Mouse (Mus musculus) kidney, postnatal 0 days (tissue): ENCODE data around the gene Tnfrsf11a. TPM values are rescaled to one million over a fixed set of nuclear protein-coding genes. Genes with fewer than 3 reads are reported as not detected.
"Not testable (repeated sequence)": the region's sequence is repeated elsewhere in the genome, so short reads cannot be mapped to it uniquely, and the experiment has no call there.

ENCODE experiments used
- ATAC-seq: fragments of 200-750 bp; cut with Nextera tagmentation; replicated peaks from 2 replicates; pipeline ENCODE4 v1.8.0; 2017; ENCODE audit warnings: low read depth, moderate number of reproducible peaks, moderate TSS enrichment, moderate library complexity; ENCODE audit not compliant: low FRiP score
- DNase-seq: peaks from one replicate; pipeline ENCODE4 v3.0.0-alpha.2; 2016; ENCODE audit warnings: low spot score
- H3K27ac ChIP-seq: fragments of 300-500 bp; sonication (generic); 2 replicates; pipeline ENCODE4 v1.5.1; 2014; ENCODE audit warnings: mild to moderate bottlenecking
- H3K27me3 ChIP-seq: fragments of 300-500 bp; sonication (generic); 2 replicates; pipeline ENCODE4 v1.6.1; 2014; ENCODE audit warnings: low read length, mixed read lengths; ENCODE audit not compliant: insufficient read depth
- H3K36me3 ChIP-seq: fragments of 300-500 bp; sonication (generic); 2 replicates; pipeline ENCODE4 v1.6.1; 2014; ENCODE audit warnings: low read length, mixed read lengths; ENCODE audit not compliant: insufficient read depth
- H3K4me1 ChIP-seq: fragments of 300-500 bp; sonication (generic); replicated peaks from 2 replicates; pipeline ENCODE4 v1.6.1; 2014; ENCODE audit warnings: antibody characterized with exemption, low read length, mixed read lengths; ENCODE audit not compliant: insufficient read depth
- H3K4me2 ChIP-seq: fragments of 300-500 bp; sonication (generic); 2 replicates; pipeline ENCODE4 v1.6.1; 2014; ENCODE audit warnings: mild to moderate bottlenecking, low read length, moderate library complexity, mixed read lengths
- H3K4me3 ChIP-seq: fragments of 300-500 bp; sonication (generic); replicated peaks from 2 replicates; pipeline ENCODE4 v1.5.1; 2014; ENCODE audit warnings: low read depth, low read length
- H3K9ac ChIP-seq: fragments of 300-500 bp; sonication (generic); 2 replicates; pipeline ENCODE4 v1.6.1; 2014; ENCODE audit warnings: low read depth, low read length
- H3K9me3 ChIP-seq: fragments of 300-500 bp; sonication (generic); replicated peaks from 2 replicates; pipeline ENCODE4 v1.6.1; 2016; ENCODE audit warnings: low read length, inconsistent platforms, mixed read lengths
- CTCF ChIP-seq: IDR thresholded peaks from 2 replicates; pipeline ENCODE4 v1.5.1; 2016; ENCODE audit warnings: antibody characterized with exemption, low read depth, mild to moderate bottlenecking, moderate library complexity
- WGBS: fragments of 180-500 bp; shearing (Covaris S2); extraction: QIAGEN DNeasy Blood & Tissue Kit; methylation state at CpG from one replicate; pipeline ENCODE4 v1.1.7; 2014; 5-methylcytosine and 5-hydroxymethylcytosine counted together
- polyA plus RNA-seq: library from polyadenylated mRNA; unstranded; fragments of >200 nt; fragmentation: Nextera tagmentation; extraction: Ambion mirVana; gene quantifications from 2 replicates; pipeline ENCODE4 v1.2.1, GENCODE M21; 2015

Tnfrsf11a gene
- polyA plus RNA-seq, 1 experiment from 2014 or later: 2.4 TPM

DNA sequence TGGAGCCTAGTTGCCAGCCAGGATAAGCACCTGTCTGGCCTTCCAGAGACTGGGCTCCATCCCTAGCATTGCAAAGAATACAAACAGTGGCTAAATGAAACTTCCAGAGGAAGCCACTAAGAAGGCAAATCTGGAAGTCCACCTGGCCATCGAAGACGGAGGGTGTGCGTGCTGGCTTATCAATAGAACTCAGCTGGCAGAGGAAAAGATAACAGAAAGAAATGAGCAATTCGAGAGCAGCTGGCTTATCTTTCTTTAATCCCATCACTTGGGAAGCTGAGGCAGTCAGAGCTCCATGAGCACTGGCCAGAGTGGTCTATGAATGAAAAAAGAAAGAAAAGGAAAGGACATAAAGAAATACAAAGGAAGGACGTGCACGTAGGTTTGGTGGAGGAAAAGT, 20.1 kb downstream of the Tnfrsf11a start:
- no peak overlapping the region for H3K9ac ChIP-seq
- WGBS: 91% methylated on average over 6 of the region's 6 CpGs
- no peaks in the 10 kb centered on the region for H3K36me3 ChIP-seq
- H3K9me3 ChIP-seq: no peaks in the 10 kb centered on the region
- H3K4me2 ChIP-seq: no peak overlapping the region
- H3K4me3 ChIP-seq: no peak overlapping the region
- no peaks in the 10 kb centered on the region for H3K27me3 ChIP-seq
- H3K4me1 ChIP-seq: no peaks in the 10 kb centered on the region
- ATAC-seq: no peak
- H3K27ac ChIP-seq: no peak overlapping the region
- DNase-seq: no peak
- no peak for TF ChIP-seq CTCF

DNA sequence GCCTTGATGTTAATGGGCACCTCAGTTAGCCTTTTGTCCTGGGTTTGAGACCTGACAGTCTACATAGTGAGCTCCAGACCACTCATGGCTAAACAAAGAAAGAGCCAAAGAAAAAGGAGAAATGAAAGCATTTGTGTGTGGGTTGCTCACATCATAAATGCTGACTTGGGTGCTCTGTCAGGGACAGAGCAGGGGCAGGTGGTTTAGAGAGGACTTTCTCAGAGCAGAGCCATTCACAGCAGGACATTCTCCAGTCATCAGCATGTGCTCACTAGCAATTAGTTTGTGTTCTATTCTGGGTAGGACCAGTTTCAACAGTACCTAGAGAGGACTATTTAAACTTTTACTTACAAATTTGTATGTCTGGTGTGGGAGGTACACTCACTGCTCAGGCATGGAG, 20.7 kb downstream of the Tnfrsf11a start:
- no peak for ATAC-seq
- Histone ChIP-seq H3K27me3 (no peaks in the 10 kb centered on the region), H3K9ac (no peak overlapping the region), H3K36me3 (no peaks in the 10 kb centered on the region), H3K27ac (no peak overlapping the region), H3K4me3 (no peak overlapping the region), H3K9me3 (no peaks in the 10 kb centered on the region), H3K4me2 (no peak overlapping the region), H3K4me1 (no peaks in the 10 kb centered on the region)
- no peak for TF ChIP-seq CTCF
- DNase-seq: no peak

DNA sequence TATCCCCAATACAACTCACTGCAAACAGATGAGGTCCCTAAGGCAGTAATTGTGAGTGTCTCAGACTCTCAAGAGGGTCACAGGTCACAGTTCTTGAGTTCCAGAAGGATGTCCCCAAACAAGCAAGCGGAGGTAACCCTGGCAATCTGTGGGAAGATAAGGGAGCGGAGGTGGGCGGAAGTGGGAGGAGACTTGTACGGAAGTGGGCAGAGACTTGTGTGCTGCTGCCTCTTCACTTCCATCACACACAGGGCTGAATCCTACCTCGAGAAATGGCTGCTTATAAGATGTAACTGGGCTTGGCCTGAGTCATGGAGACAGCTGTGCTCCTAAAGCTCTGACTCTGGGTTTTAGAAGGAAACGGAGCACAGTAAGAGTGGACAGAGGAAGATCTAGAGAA, 22.4 kb downstream of the Tnfrsf11a start:
- Histone ChIP-seq H3K9ac (no peak overlapping the region), H3K27me3 (no peaks in the 10 kb centered on the region), H3K4me2 (no peak overlapping the region), H3K9me3 (no peaks in the 10 kb centered on the region), H3K36me3 (no peaks in the 10 kb centered on the region), H3K27ac (no peak overlapping the region), H3K4me3 (no peak overlapping the region), H3K4me1 (no peaks in the 10 kb centered on the region)
- no peak for TF ChIP-seq CTCF
- ATAC-seq (no peak), DNase-seq (no peak)
- 64% methylated on average over 6 of the region's 6 CpGs for WGBS

DNA sequence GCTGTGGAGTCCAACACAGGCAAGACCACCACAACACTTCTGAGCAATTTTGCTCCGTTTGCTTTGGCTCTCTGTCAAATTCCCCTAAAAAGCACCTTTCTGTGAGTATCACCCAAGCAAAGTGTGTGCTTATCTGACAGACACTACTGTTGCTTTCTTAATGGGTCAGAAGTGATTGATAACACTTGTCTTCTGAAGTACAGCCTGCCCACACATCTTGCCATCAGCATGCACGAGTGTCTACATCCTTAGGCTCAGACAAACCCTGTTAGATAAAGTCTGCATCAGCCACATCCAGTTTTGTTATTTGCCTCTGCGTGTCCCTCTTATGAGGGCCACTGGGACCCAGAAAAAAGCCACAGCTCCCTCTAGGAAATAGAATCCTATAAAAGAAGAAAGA, 23.8 kb downstream of the Tnfrsf11a start:
- Histone ChIP-seq H3K36me3 (no peaks in the 10 kb centered on the region), H3K4me2 (no peak overlapping the region), H3K9me3 (no peaks in the 10 kb centered on the region), H3K4me3 (no peak overlapping the region), H3K4me1 (no peaks in the 10 kb centered on the region), H3K27ac (no peak overlapping the region), H3K9ac (no peak overlapping the region), H3K27me3 (no peaks in the 10 kb centered on the region)
- no peak for DNase-seq
- TF ChIP-seq CTCF: no peak
- WGBS: 65% methylated on average over 3 of the region's 3 CpGs
- no peak for ATAC-seq

DNA sequence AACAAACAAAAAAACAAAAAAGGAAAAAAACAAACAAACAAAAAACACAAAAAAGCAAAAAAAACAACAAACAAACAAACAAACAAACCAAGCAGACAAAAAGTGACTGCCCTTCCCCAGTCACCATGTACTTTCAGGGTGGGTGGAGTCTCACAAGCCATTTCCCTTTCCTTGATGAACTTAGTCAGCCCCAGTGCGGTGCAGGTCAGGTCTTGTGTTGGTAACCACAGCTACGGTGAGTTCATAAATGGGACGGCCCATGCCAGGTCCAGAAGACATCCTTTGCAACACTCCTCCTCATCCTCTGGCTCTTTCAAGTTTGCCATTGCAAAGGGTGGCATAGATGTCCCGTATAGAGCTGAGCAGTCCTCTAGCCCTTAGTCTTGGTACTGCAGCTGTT, 25.0 kb downstream of the Tnfrsf11a start:
- no peak overlapping the region for H3K9ac ChIP-seq
- H3K4me2 ChIP-seq: no peak overlapping the region
- 75% methylated on average over 4 of the region's 4 CpGs for WGBS
- H3K27me3 ChIP-seq: no peaks in the 10 kb centered on the region
- H3K9me3 ChIP-seq: no peaks in the 10 kb centered on the region
- no peak for ATAC-seq
- no peak for DNase-seq
- no peak overlapping the region for H3K27ac ChIP-seq
- no peak for TF ChIP-seq CTCF
- no peaks in the 10 kb centered on the region for H3K36me3 ChIP-seq
- H3K4me1 ChIP-seq: no peaks in the 10 kb centered on the region
- no peak overlapping the region for H3K4me3 ChIP-seq

DNA sequence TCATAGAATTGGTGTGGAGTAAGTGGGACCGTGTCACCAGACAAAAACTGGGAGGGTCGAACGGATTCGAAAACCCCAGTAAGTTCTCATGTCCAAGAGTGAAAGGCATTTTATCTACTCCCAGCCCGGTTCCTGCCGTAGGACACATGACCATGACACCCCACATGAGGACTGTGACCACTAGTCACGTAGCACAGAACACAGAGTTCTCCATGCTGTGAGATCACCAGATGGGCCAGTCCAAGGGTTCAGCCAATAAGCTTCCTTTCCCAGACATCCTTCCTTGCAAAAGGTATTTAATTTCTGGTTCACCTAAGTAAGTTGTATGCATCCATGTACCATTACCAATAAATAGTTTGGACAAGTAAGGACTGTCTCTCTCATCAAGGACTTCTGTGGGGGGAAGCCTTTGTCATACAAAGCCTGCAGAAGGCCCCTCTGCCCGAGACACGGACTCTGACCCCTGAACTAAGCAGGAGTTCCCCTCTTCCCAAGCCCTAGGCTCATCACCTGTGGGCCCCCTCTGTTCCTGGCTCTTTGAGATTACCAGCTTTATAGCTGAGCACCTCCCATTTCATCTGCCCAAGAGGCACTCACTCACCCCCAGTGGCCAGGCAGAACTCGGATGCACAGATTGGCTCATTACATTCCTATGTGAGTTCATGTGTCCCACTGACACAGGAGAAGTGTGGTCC, 26.7 kb downstream of the Tnfrsf11a start:
- 93% methylated on average over 10 of the region's 10 CpGs for WGBS
- DNase-seq: no peak
- H3K4me1 ChIP-seq: no peaks in the 10 kb centered on the region
- H3K4me3 ChIP-seq: no peak overlapping the region
- H3K27ac ChIP-seq: no peak overlapping the region
- H3K27me3 ChIP-seq: no peaks in the 10 kb centered on the region
- no peak overlapping the region for H3K9ac ChIP-seq
- no peak for TF ChIP-seq CTCF
- H3K9me3 ChIP-seq: no peaks in the 10 kb centered on the region
- H3K4me2 ChIP-seq: no peak overlapping the region
- no peaks in the 10 kb centered on the region for H3K36me3 ChIP-seq
- ATAC-seq: no peak

DNA sequence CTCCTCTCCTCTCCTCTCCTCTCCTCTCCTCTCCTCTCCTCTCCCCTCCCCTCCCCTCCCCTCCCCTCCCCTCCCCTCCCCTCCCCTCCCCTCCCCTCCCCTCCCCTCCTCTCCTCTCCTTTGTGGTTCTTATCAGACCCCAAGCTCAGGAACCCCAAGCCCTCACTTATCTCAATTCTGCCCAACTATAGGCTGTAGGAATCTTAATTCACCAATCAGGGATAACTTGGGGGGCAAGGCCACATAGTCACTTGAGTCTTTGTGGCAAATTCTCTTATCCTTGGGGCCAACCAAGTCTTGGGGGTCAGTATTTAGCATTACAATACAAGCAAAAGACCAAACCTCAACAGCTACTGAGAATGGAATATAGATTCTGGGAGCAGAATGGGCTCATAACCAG, 31.5 kb downstream of the Tnfrsf11a start:
- H3K27me3 ChIP-seq, DNase-seq, H3K9ac ChIP-seq, H3K9me3 ChIP-seq, H3K4me3 ChIP-seq, H3K36me3 ChIP-seq, H3K27ac ChIP-seq, H3K4me2 ChIP-seq, H3K4me1 ChIP-seq, ATAC-seq: not testable (repeated sequence)
